Mouse (Mus musculus): Measurements from ENCODE around the gene 1700013G24Rik.

The 1700013G24Rik gene

GRCm38 (mm10) chr4:137457292-137457691 is 4.2 kb downstream of the 1700013G24Rik start:
- DNase-seq (ENCODE audit: low read depth) = no peak

- DNase-seq (ENCODE audit: low read depth) = no peak
Observed at GRCm38 (mm10) chr4:137458310-137458709, 5.2 kb downstream of the 1700013G24Rik start.

- no peak for DNase-seq (ENCODE audit: low read depth)
Observed at GRCm38 (mm10) chr4:137458861-137459260, 5.8 kb downstream of the 1700013G24Rik start.

- DNase-seq (ENCODE audit: low read depth) = no peak
Observed at GRCm38 (mm10) chr4:137460676-137461075, 7.6 kb downstream of the 1700013G24Rik start.

- DNase-seq (ENCODE audit: low read depth) = no peak
Observed at GRCm38 (mm10) chr4:137461217-137461616, 8.1 kb downstream of the 1700013G24Rik start.

- no peak for DNase-seq (ENCODE audit: low read depth)
Observed at GRCm38 (mm10) chr4:137461981-137462690, 9.1 kb downstream of the 1700013G24Rik start.

- no peak for DNase-seq (ENCODE audit: low read depth)
Observed at GRCm38 (mm10) chr4:137465125-137465787, 12.2 kb downstream of the 1700013G24Rik start.

GRCm38 (mm10) chr4:137466991-137467390 is 13.9 kb downstream of the 1700013G24Rik start:
- DNase-seq (ENCODE audit: low read depth) = no peak

GRCm38 (mm10) chr4:137467525-137467924 is 14.4 kb downstream of the 1700013G24Rik start:
- no peak for DNase-seq (ENCODE audit: low read depth)

GRCm38 (mm10) chr4:137468260-137469080 is 15.4 kb downstream of the 1700013G24Rik start, which contains the start of gene Hspg2:
Gene Hspg2, plus strand, starts transcription at chr4:137468769.
- no peak for DNase-seq (ENCODE audit: low read depth)

GRCm38 (mm10) chr4:137469081-137469844 is 16.2 kb downstream of the 1700013G24Rik start:
- no peak for DNase-seq (ENCODE audit: low read depth)

GRCm38 (mm10) chr4:137469845-137470692 is 17.0 kb downstream of the 1700013G24Rik start:
- no peak for DNase-seq (ENCODE audit: low read depth)

- DNase-seq (ENCODE audit: low read depth) = no peak
Observed at GRCm38 (mm10) chr4:137470701-137471317, 17.7 kb downstream of the 1700013G24Rik start.

- DNase-seq (ENCODE audit: low read depth) = no peak
Observed at GRCm38 (mm10) chr4:137471326-137471725, 18.2 kb downstream of the 1700013G24Rik start.

GRCm38 (mm10) chr4:137473240-137473639 is 20.2 kb downstream of the 1700013G24Rik start:
- DNase-seq (ENCODE audit: low read depth) = no peak

- DNase-seq (ENCODE audit: low read depth) = no peak
Observed at GRCm38 (mm10) chr4:137473701-137474388, 20.8 kb downstream of the 1700013G24Rik start.

GRCm38 (mm10) chr4:137474694-137475093 is 21.6 kb downstream of the 1700013G24Rik start:
- no peak for DNase-seq (ENCODE audit: low read depth)

- no peak for DNase-seq (ENCODE audit: low read depth)
Observed at GRCm38 (mm10) chr4:137475271-137476050, 22.4 kb downstream of the 1700013G24Rik start.

Data from 416B (cell line).